Mouse (Mus musculus) embryonic fibroblast, embryonic 13.5 days (primary cell): Measurements from ENCODE around the gene Fam81a.

Source experiments
- CTCF ChIP-seq: IDR thresholded peaks from 2 replicates; pipeline ENCODE4 v1.5.1; 2011; ENCODE audit warnings: mild to moderate bottlenecking, control low read depth, low read length, moderate library complexity, borderline replicate concordance; ENCODE audit not compliant: insufficient read depth
- POLR2A ChIP-seq: IDR thresholded peaks from 2 replicates; pipeline ENCODE4 v1.6.1; 2011; ENCODE audit warnings: low read depth, mild to moderate bottlenecking, control low read depth, low read length, moderate library complexity

GRCm38 (mm10) chr9:70053411-70053810 lies 88.9 kb downstream of the Fam81a start:
- TF ChIP-seq POLR2A = no peak
- no peak for TF ChIP-seq CTCF
